Mouse (Mus musculus): Measurements from ENCODE around the gene Txnip. TPM values are rescaled to one million over a fixed set of nuclear protein-coding genes. Genes with fewer than 3 reads are reported as not detected.
A peak's percentile ranks its signal among the peaks of the same experiment; 100 is the strongest.

Gene Txnip
- polyA plus RNA-seq, 1 experiment: 1.2 TPM

DNA sequence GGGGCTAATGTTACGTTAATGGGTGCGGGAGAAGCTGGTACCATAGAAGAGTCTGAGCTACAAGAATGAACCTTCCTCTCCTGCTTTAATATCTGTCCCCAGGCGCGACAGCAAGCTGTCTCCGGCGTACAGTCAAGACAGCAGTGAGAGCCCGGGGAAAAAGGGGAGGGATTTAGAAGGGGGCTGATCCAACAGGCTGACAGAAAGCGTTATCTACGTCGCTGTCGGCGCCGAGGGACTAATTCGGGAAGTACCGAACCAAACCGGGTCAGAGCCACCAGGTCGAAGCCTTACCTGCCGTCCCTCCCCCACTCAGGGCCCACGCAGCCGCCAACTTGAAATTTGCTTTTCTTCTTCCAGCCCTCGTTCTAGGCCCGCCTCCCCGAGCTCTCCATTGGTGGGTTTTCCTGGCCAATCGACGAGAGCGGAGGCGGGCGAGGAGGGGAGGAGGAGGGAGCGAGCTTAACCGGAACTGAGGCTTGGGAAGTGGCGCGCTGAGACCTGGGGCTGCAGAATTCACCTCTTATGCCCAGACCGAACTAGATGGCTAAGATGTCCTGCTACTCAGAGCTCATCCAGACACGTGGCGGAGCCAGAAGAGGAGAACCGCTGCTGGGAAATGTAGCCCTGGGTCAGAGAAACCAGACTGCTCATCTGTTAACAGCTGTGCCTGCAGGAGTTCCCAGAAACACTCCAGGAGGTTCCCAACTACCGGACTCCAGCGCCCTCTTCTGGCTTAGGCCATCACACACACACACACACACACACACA lies 36.2 kb downstream of the Txnip start, which contains the start of gene Polr3gl:
Gene Polr3gl (minus strand): TSS at position 392 of the 771 bp plus-strand sequence.
- TF ChIP-seq MYOD1 (IDR thresholded peaks at IDR 0.05; ENCODE audit: control insufficient read depth, insufficient read length, low read depth) (no peak), CTCF (IDR thresholded peaks at IDR 0.05; ENCODE audit: control insufficient read depth, insufficient read depth, insufficient read length) (peak; percentile 2), USF1 (IDR thresholded peaks at IDR 0.05; ENCODE audit: low read depth) (no peak), FOSL1 (IDR thresholded peaks at IDR 0.05; ENCODE audit: insufficient read depth, low read length, poor library complexity, severe bottlenecking) (no peak)
- no peaks in the 10 kb centered on the region for H3K27me3 ChIP-seq (ENCODE audit: control insufficient read depth, insufficient read depth, insufficient read length)
- H3K79me3 ChIP-seq (ENCODE audit: low read depth): no peaks in the 10 kb centered on the region
- H3K79me2 ChIP-seq (ENCODE audit: control insufficient read depth, insufficient read depth): no peaks in the 10 kb centered on the region
- peak within 1 kb of the TSS; percentile 52 for H3ac ChIP-seq (ENCODE audit: control insufficient read depth, insufficient read length, low read depth)
- no peaks in the 10 kb centered on the region for H3K36me3 ChIP-seq (ENCODE audit: control insufficient read depth, insufficient read depth)
- H3K4me3 ChIP-seq (ENCODE audit: insufficient read depth, poor library complexity, severe bottlenecking): peak within 1 kb of the TSS; percentile 56

DNA sequence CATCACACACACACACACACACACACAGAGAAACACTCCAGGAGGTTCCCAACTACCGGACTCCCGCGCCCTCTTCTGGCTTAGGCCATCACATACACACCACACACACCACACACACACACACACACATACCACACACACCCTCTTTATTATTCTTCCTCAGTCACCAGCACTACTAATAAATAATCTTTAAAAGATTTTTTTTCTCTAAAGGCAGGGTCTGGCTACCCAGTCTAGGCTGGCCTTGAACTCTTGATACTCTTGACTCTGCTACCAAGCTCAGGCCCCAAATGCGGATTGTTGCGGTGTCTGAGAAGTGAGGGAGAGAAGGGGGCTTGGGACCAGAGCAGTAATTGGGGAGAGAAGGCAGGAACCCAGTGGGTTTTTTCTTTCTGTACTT lies 37.1 kb downstream of the Txnip start:
- TF ChIP-seq MYOG (IDR thresholded peaks at IDR 0.05; ENCODE audit: control insufficient read depth, extremely low read depth, insufficient read length): no peak
- no peak for TF ChIP-seq FOSL1 (IDR thresholded peaks at IDR 0.05; ENCODE audit: insufficient read depth, low read length, poor library complexity, severe bottlenecking)
- TF ChIP-seq CEBPB (IDR thresholded peaks at IDR 0.05; ENCODE audit: low read depth): no peak
- TF ChIP-seq USF1 (IDR thresholded peaks at IDR 0.05; ENCODE audit: low read depth): no peak
- TF ChIP-seq MYOD1 (IDR thresholded peaks at IDR 0.05; ENCODE audit: control insufficient read depth, insufficient read length, low read depth): no peak
- no peak for TF ChIP-seq CTCF (IDR thresholded peaks at IDR 0.05; ENCODE audit: control insufficient read depth, insufficient read depth, insufficient read length)
- TF ChIP-seq MAX (IDR thresholded peaks at IDR 0.05): no peak
- Histone ChIP-seq H3K79me3 (ENCODE audit: low read depth) (no peaks in the 10 kb centered on the region), H3K4me3 (ENCODE audit: insufficient read depth, poor library complexity, severe bottlenecking) (no peak overlapping the region), H3ac (ENCODE audit: control insufficient read depth, insufficient read length, low read depth) (no peak overlapping the region), H3K36me3 (ENCODE audit: control insufficient read depth, insufficient read depth) (no peaks in the 10 kb centered on the region), H3K27me3 (ENCODE audit: control insufficient read depth, insufficient read depth, insufficient read length) (no peaks in the 10 kb centered on the region), H3K79me2 (ENCODE audit: control insufficient read depth, insufficient read depth) (no peaks in the 10 kb centered on the region)

DNA sequence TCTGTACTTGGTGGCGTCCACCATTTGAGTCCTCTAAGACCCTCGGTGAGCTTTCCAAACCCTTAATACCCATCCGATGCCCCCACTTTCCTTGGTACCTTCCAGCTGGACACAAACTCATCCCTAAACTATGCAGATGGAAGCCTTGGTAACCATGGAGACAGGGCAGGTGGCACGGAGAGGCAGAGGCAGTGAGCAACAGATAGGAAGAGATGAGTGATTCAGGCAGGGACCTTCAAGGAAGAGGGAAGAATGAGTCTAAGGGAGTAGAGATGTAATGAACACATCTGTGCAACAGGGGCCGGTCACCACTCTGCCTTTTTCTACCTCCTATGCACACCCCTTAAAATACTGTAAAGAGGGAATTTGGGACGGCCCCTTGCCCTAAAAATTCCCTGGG lies 37.9 kb downstream of the Txnip start:
- Histone ChIP-seq H3ac (ENCODE audit: control insufficient read depth, insufficient read length, low read depth) (no peak overlapping the region), H3K79me2 (ENCODE audit: control insufficient read depth, insufficient read depth) (no peaks in the 10 kb centered on the region), H3K36me3 (ENCODE audit: control insufficient read depth, insufficient read depth) (no peaks in the 10 kb centered on the region), H3K4me3 (ENCODE audit: insufficient read depth, poor library complexity, severe bottlenecking) (no peak overlapping the region), H3K79me3 (ENCODE audit: low read depth) (no peaks in the 10 kb centered on the region), H3K27me3 (ENCODE audit: control insufficient read depth, insufficient read depth, insufficient read length) (no peaks in the 10 kb centered on the region)
- TF ChIP-seq CEBPB (IDR thresholded peaks at IDR 0.05; ENCODE audit: low read depth): no peak
- TF ChIP-seq USF1 (IDR thresholded peaks at IDR 0.05; ENCODE audit: low read depth): no peak
- TF ChIP-seq MAX (IDR thresholded peaks at IDR 0.05): no peak
- peak; percentile 43 for TF ChIP-seq MYOD1 (IDR thresholded peaks at IDR 0.05; ENCODE audit: control insufficient read depth, insufficient read length, low read depth)
- no peak for TF ChIP-seq FOSL1 (IDR thresholded peaks at IDR 0.05; ENCODE audit: insufficient read depth, low read length, poor library complexity, severe bottlenecking)
- no peak for TF ChIP-seq MYOG (IDR thresholded peaks at IDR 0.05; ENCODE audit: control insufficient read depth, extremely low read depth, insufficient read length)
- TF ChIP-seq CTCF (IDR thresholded peaks at IDR 0.05; ENCODE audit: control insufficient read depth, insufficient read depth, insufficient read length): no peak

DNA sequence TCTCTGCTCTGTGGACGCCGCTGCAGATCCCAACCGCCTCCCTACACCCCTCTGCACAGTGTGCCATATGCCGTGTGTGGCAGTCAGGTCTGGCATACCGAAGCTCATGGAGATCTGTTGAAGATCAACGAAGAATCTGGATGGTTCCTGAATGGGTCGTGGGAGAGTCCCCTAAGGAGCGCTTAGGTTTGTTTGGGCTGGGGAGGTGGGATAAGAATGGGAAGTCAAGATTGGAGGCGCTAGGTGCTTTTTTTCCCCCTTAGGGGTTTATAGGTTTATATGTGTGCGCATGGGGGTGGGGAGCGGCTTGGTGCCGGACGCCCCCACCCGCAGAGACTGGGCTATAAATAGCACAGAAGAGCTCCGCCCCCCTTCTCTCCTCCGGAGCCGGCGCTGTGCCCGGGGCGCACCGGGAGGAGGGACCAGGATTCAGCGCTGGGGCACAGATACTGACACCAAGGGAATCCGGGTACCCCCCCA lies 38.5 kb downstream of the Txnip start, which contains the start of gene Ankrd34a:
Gene Ankrd34a (plus strand): TSS at position 409 of the 480 bp plus-strand sequence.
- peaks cover under 1% of the 10 kb centered on the region for H3K79me3 ChIP-seq (ENCODE audit: low read depth)
- TF ChIP-seq MYOG (IDR thresholded peaks at IDR 0.05; ENCODE audit: control insufficient read depth, extremely low read depth, insufficient read length) (no peak), FOSL1 (IDR thresholded peaks at IDR 0.05; ENCODE audit: insufficient read depth, low read length, poor library complexity, severe bottlenecking) (no peak), MYOD1 (IDR thresholded peaks at IDR 0.05; ENCODE audit: control insufficient read depth, insufficient read length, low read depth) (no peak), MAX (IDR thresholded peaks at IDR 0.05) (no peak), CTCF (IDR thresholded peaks at IDR 0.05; ENCODE audit: control insufficient read depth, insufficient read depth, insufficient read length) (no peak), CEBPB (IDR thresholded peaks at IDR 0.05; ENCODE audit: low read depth) (no peak), USF1 (IDR thresholded peaks at IDR 0.05; ENCODE audit: low read depth) (no peak)
- H3K36me3 ChIP-seq (ENCODE audit: control insufficient read depth, insufficient read depth): no peaks in the 10 kb centered on the region
- H3ac ChIP-seq (ENCODE audit: control insufficient read depth, insufficient read length, low read depth): peak within 1 kb of the TSS; percentile 45
- H3K79me2 ChIP-seq (ENCODE audit: control insufficient read depth, insufficient read depth): peaks cover 1% of the 10 kb centered on the region
- H3K27me3 ChIP-seq (ENCODE audit: control insufficient read depth, insufficient read depth, insufficient read length): no peaks in the 10 kb centered on the region
- peak within 1 kb of the TSS; percentile 21 for H3K4me3 ChIP-seq (ENCODE audit: insufficient read depth, poor library complexity, severe bottlenecking)

DNA sequence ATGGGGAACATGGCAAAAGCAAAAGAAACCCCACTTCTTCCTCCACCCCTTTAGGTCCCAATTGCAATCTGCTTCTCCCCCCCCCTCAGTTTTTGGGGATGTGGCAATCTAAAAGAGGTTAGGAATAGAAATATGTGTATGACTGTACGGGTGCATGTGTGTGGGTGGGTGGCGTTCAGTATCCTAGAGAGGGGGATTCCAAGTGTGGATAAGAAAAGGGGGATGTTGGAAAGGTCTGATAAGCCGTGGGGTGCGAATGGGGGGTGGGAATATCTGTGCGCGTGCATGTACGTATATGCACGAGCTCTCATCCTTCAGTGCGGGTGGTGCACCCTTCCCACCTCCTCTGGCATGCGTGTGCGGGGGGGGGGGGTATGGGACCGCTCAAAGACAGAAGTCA lies 39.1 kb downstream of the Txnip start:
- Histone ChIP-seq H3K79me3 (ENCODE audit: low read depth) (peaks cover 2% of the 10 kb centered on the region), H3K36me3 (ENCODE audit: control insufficient read depth, insufficient read depth) (no peaks in the 10 kb centered on the region), H3ac (ENCODE audit: control insufficient read depth, insufficient read length, low read depth) (no peak overlapping the region), H3K79me2 (ENCODE audit: control insufficient read depth, insufficient read depth) (peaks cover 7% of the 10 kb centered on the region), H3K27me3 (ENCODE audit: control insufficient read depth, insufficient read depth, insufficient read length) (no peaks in the 10 kb centered on the region), H3K4me3 (ENCODE audit: insufficient read depth, poor library complexity, severe bottlenecking) (peak overlapping the region; percentile 21)
- TF ChIP-seq CEBPB (IDR thresholded peaks at IDR 0.05; ENCODE audit: low read depth): no peak
- no peak for TF ChIP-seq MYOD1 (IDR thresholded peaks at IDR 0.05; ENCODE audit: control insufficient read depth, insufficient read length, low read depth)
- TF ChIP-seq FOSL1 (IDR thresholded peaks at IDR 0.05; ENCODE audit: insufficient read depth, low read length, poor library complexity, severe bottlenecking): no peak
- no peak for TF ChIP-seq CTCF (IDR thresholded peaks at IDR 0.05; ENCODE audit: control insufficient read depth, insufficient read depth, insufficient read length)
- TF ChIP-seq MAX (IDR thresholded peaks at IDR 0.05): no peak
- no peak for TF ChIP-seq MYOG (IDR thresholded peaks at IDR 0.05; ENCODE audit: control insufficient read depth, extremely low read depth, insufficient read length)
- no peak for TF ChIP-seq USF1 (IDR thresholded peaks at IDR 0.05; ENCODE audit: low read depth)
